Mouse (Mus musculus) bone marrow, adult 2 months (tissue): ENCODE data around the gene Erg.

Experiments used
- CTCF ChIP-seq: fragments of 200-500 bp; IDR thresholded peaks from 2 replicates; pipeline ENCODE4 v1.5.1; 2011; ENCODE audit warnings: low read length, control low read depth; ENCODE audit not compliant: control insufficient read depth, insufficient read depth
- POLR2A ChIP-seq: fragments of 200-500 bp; IDR thresholded peaks from 2 replicates; pipeline ENCODE4 v1.6.1; 2011; ENCODE audit warnings: low read depth, mild to moderate bottlenecking, control low read depth, low read length, borderline replicate concordance; ENCODE audit not compliant: control insufficient read depth

DNA sequence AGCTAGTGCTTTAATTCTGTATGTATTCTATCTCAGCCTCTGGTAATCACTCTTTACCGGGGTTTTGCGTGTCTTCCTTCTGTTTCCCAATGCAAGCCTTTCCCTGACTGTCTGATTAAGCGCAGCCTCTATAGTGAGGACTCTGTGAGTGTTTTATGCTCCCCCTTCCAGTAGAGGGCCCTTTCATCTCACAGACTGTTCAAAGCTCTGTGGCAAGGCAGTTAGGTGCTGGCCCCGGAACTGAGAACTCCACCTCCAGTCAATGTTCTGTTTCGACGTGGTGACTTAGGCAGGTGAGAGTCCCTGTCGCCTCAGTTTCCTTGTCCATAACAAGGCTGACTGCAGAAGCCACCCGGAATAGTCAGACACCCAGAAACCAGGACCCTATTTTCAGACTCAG, 244.4 kb downstream of the Erg start:
- TF ChIP-seq CTCF (0 out of 2 replicates have a peak, but pooled peaks have one; percentile 5), POLR2A (no peak)
